ENCODE assay signal across 8 mouse cellular contexts in the genomic region with DNA sequence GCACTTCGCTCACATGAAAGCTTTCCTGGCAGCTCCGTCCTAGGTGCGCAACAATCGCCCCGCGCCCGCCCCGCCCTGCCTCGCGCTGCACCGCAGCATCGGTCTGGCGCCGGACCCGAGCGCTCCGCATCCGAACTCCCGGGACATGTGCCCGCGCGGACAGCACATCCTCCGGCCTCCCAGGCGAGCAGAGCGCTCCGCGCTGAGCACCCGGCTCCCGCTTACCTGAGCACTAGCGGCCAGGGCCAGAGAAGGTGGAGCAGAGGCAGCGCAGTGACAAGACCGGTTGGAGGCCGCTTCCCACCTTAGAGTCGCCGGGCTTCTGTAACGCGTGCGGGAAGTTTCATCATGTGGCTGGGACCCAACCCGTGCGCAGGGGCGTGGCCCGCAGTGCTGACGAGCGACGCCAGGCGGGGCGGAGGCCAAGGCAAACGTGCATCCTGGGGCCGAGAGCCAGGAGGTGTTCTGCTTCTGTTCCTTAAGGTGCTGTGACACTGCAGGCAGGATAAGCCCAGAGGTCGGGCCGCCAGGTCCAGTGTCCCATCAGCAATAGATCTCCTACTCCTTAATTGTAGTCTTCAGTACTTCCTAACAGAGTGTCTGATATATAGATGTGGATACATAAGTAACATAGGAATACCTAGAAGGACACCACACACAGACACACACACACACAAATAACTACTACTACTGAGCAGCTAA. TPM values are rescaled to one million over a fixed set of nuclear protein-coding genes. Genes with fewer than 3 reads are reported as not detected.
DNase-seq lines count a peak whose midpoint lies in the region; ATAC-seq lines count a peak whose summit lies in the region.

A gene (minus strand): TSS at position 371 of the 702 bp plus-strand sequence.

- H3K4me3 ChIP-seq in embryonic facial prominence, embryonic 13.5 days, result peak within 1 kb of the TSS; percentile 69
- peak within 1 kb of the TSS; percentile 79 for H3K4me3 ChIP-seq in limb, embryonic 12.5 days (replicated peaks)
- peak within 1 kb of the TSS; percentile 74 for H3K4me3 ChIP-seq in midbrain, embryonic 14.5 days (replicated peaks; ENCODE audit: low read depth, low read length)

- DNase-seq in 3T3-L1 (ENCODE audit: low read depth, low spot score), result peak; percentile 91
- peak; percentile 36 to 59 for DNase-seq in adrenal gland, postnatal 4 days (ENCODE audit: low spot score in 2 of 2)
- DNase-seq in heart, adult 8-10 months (ENCODE audit: low spot score), result peak; percentile 61
- peak; percentile 54 to 69 for DNase-seq in kidney, adult 8-10 months
- peak; percentile 92 for DNase-seq in midbrain, embryonic 14.5 days
- peak; percentile 76 for DNase-seq in spleen, adult 12 weeks (ENCODE audit: low spot score)

- 0 out of 2 replicates have a peak, but pooled peaks cover 3% of the 10 kb centered on the region for H3K27me3 ChIP-seq in embryonic facial prominence, embryonic 13.5 days
- H3K27me3 ChIP-seq in limb, embryonic 12.5 days, result no peaks in the 10 kb centered on the region
- H3K27me3 ChIP-seq in midbrain, embryonic 14.5 days (ENCODE audit: control insufficient read depth, insufficient read depth, low read length), result no peaks in the 10 kb centered on the region; the same call in 1 of the 2 replicates

- peak within 1 kb of the TSS; percentile 81 for H3K9ac ChIP-seq in embryonic facial prominence, embryonic 13.5 days
- H3K9ac ChIP-seq in limb, embryonic 12.5 days (replicated peaks), result peak within 1 kb of the TSS; percentile 80
- H3K9ac ChIP-seq in midbrain, embryonic 14.5 days (replicated peaks; ENCODE audit: low read length), result peak within 1 kb of the TSS; percentile 73

- WGBS in embryonic facial prominence, embryonic 13.5 days, result under 1% methylated on average over 51 of the region's 51 CpGs
- 1% methylated on average over 51 of the region's 51 CpGs for WGBS in limb, embryonic 12.5 days
- under 1% methylated on average over 51 of the region's 51 CpGs for WGBS in midbrain, embryonic 14.5 days

- H3K4me1 ChIP-seq in embryonic facial prominence, embryonic 13.5 days, result peaks cover 4% of the 10 kb centered on the region; the same call in 1 of the 2 replicates
- peaks cover 6% of the 10 kb centered on the region; the same call in 1 of the 2 replicates for H3K4me1 ChIP-seq in limb, embryonic 12.5 days (replicated peaks)
- 0 out of 2 replicates have a peak, but pooled peaks cover 5% of the 10 kb centered on the region for H3K4me1 ChIP-seq in midbrain, embryonic 14.5 days (ENCODE audit: control insufficient read depth, insufficient read depth, low read length)

- no peaks in the 10 kb centered on the region for H3K36me3 ChIP-seq in embryonic facial prominence, embryonic 13.5 days
- H3K36me3 ChIP-seq in limb, embryonic 12.5 days, result no peaks in the 10 kb centered on the region
- H3K36me3 ChIP-seq in midbrain, embryonic 14.5 days (ENCODE audit: control insufficient read depth, insufficient read depth, low read length), result no peaks in the 10 kb centered on the region

- peak within 1 kb of the TSS; percentile 90 for H3K4me2 ChIP-seq in embryonic facial prominence, embryonic 13.5 days
- H3K4me2 ChIP-seq in limb, embryonic 12.5 days, result peak within 1 kb of the TSS; percentile 77
- peak within 1 kb of the TSS; percentile 89 for H3K4me2 ChIP-seq in midbrain, embryonic 14.5 days (ENCODE audit: low read length)

- H3K9me3 ChIP-seq in embryonic facial prominence, embryonic 13.5 days, result no peaks in the 10 kb centered on the region
- H3K9me3 ChIP-seq in limb, embryonic 12.5 days, result no peaks in the 10 kb centered on the region
- no peaks in the 10 kb centered on the region for H3K9me3 ChIP-seq in midbrain, embryonic 14.5 days (ENCODE audit: control insufficient read depth, low read length)

- peak; percentile 94 for ATAC-seq in embryonic facial prominence, embryonic 13.5 days (ENCODE audit: insufficient number of reproducible peaks, insufficient read depth, low FRiP score, low TSS enrichment, low read depth)
- ATAC-seq in limb, embryonic 12.5 days (ENCODE audit: insufficient number of reproducible peaks, insufficient read depth, low FRiP score, low TSS enrichment, low read depth), result peak; percentile 93
- ATAC-seq in midbrain, embryonic 14.5 days (ENCODE audit: low FRiP score, low TSS enrichment), result peak; percentile 92

- H3K27ac ChIP-seq in embryonic facial prominence, embryonic 13.5 days, result peak within 1 kb of the TSS; percentile 36; the same call in 1 of the 2 replicates
- H3K27ac ChIP-seq in limb, embryonic 12.5 days, result peak within 1 kb of the TSS; percentile 42; the same call in 1 of the 2 replicates
- H3K27ac ChIP-seq in midbrain, embryonic 14.5 days (replicated peaks; ENCODE audit: low read depth, low read length), result peak within 1 kb of the TSS; percentile 41; the same call in 1 of the 2 replicates

RNA-seq across cellular contexts. Expression of the gene that starts here (rescaled TPM):
- 10 to 100 TPM; 29.9 to 34.2 TPM for total RNA-seq in adrenal gland, postnatal 4 days (2021)
- 54.8 and 57.8 TPM in 2 replicates for polyA plus RNA-seq in embryonic facial prominence, embryonic 13.5 days (2015; fragmentation: Nextera tagmentation; extraction: Ambion mirVana)
- total RNA-seq in heart, adult 8-10 months (2022), result 1 to 10 TPM; 2.6 to 5.2 (median 3.2) TPM
- 77.8 and 78.8 TPM in 2 replicates for polyA plus RNA-seq in limb, embryonic 12.5 days (2016; fragmentation: Nextera tagmentation; extraction: Ambion mirVana)
- 77.9 and 92.0 TPM in 2 replicates for polyA plus RNA-seq in midbrain, embryonic 14.5 days (2014; fragmentation: Nextera tagmentation; extraction: Ambion mirVana)

Comparison
In these comparisons a context has a peak if more than half of its experiments do, and no peak if none do; other contexts are left out.
1. Peak in every context shown above with its lines: DNase-seq, ATAC-seq, H3K4me3 ChIP-seq and H3K27ac ChIP-seq.
2. RNA of the gene that starts here (total RNA-seq): 29.9 to 34.2 TPM in adrenal gland, postnatal 4 days; 2.6 to 5.2 TPM in heart, adult 8-10 months; every median in the first group is over 4 times any median in the second.